Mouse (Mus musculus) kidney, adult 11 months (tissue): ENCODE measurements at regions not wholly inside any gene's neighbourhood (a gene's known extent, or its start where the extent isn't known, plus 50 kb on each side); places are given as distances from the start of the nearest gene placed in this dataset.
A peak's percentile ranks its signal among the peaks of the same experiment; 100 is the strongest.

Experiments used
- DNase-seq: peaks from one replicate; pipeline ENCODE4 v3.0.0; 2022

DNA sequence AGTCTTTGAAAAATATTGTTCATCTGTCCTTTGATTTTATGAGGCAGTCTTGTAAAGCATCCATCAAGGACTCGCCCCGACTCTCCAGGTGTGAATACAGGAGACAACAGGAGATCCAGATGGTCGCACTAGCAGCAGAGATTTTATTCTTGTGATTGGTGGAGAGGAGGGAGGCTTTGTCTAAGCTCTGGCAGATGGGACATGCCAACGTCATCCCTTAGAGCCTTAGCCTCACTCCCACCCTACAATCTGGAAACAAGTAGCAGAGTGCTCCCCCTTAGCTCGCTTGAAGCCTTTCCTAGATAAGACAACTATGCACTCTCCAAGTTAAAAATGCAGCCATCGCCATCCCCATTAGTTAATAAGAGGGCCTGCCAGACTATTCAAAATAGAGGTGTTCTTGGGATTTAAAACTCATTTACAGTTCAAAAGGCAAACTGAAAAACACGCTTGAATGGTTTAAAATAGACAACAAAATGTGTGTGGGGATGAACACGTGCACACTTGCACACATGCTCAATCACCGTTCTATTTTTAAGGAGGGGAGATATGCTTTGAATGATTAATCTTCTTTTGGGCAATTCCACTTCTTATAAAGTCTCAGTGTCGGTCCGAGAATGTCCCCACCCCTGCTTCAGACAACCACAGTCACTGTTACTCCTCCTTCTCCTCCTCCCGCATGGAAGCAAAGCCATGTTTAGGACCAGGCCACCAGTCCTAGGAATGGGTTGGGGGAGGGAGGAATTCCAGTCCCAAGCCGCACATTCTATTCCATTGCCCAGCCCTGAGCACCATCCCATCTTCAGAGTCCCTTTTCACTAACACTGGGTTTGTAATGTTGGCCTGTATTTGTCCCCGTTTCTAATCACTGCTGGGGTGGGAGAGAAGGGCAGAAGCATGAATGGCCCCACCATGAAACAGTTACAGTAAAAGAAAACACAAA lies 61.5 kb upstream of the Egln3 start:
- DNase-seq = no peak

DNA sequence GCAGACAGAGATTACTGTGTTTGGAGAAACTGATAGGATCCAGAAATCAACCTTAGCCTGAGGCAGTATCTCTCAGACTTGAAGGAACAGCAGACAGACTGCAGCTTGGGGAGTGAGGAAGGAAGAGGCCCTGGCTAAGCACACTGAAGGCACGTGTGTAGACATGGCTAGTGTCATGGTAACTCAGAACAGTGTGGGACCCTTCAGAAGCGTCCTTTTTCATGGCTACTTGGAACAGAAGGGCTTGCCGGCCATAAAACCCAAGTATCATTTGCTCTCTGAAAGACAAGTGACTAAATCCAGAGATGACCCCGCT lies 60.7 kb upstream of the Egln3 start:
- DNase-seq = no peak

DNA sequence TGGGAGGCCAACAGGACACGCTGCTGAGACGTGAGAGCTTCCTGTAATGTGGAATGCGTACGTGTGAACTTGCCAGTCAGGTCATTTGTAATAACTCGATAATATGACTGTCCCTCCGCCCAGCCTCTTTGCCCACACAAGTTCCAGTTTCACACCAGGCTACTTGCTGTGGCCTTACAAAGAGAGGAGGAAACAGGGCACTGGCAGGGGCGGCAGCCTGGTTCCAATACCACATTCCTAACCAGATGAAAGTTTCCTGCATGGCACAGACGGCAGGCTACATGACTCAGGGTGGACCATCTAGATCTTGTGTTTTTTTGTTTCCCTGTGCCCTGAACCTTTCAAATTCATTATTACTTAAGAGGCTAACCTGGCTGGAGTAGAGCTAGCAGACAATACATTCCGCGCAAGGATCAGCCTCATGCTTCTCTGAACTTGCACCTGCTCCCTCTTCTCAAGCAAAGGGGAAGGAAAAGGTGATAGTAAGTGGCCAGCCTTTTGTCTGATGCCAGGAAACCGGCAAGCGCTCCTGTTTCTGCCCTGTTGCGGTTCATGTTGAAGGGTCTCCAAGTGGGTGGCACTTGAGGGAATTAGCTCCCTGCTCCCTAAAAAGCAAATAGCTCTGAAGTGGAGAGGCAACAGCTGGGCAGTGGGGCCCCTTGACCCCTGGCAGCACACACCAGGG lies 60.2 kb upstream of the Egln3 start:
- DNase-seq = peak; percentile 40

DNA sequence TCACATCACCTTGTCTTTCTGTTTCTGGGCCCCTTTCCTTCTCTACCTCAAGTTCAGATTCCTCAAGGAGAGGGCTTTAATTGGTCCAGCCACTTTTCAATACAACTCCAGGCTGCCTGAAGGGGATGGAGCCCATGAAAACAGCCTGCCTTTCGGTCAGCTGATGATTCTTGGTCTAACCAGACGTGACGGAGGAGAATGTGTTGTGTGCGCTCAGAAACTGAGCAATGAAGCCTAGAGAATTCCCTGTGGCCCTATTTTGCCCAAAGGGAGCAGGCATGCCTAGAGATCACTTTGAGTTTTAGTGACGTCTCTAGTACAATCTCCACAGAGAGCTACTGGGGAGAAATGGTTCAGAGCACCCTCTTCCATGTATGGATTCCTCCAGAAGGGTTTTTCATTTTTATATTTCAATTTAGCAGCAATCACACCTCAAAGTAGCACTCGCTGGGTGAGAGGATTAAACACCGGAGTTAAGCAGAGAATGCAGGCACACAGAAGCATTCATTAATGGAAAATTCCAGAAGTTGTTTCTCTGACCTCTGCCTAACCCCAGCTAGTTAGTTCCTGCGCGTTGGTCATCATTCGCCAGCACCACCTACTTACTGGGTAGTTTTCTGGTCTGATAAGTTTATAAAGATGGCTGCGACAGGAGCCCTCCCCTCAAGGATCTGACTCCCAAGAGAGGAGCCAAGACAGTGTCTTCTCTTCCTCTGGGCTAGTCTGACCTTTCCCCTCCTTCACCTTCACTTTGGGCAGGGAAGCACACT lies 58.8 kb upstream of the Egln3 start:
- DNase-seq = peak; percentile 67

DNA sequence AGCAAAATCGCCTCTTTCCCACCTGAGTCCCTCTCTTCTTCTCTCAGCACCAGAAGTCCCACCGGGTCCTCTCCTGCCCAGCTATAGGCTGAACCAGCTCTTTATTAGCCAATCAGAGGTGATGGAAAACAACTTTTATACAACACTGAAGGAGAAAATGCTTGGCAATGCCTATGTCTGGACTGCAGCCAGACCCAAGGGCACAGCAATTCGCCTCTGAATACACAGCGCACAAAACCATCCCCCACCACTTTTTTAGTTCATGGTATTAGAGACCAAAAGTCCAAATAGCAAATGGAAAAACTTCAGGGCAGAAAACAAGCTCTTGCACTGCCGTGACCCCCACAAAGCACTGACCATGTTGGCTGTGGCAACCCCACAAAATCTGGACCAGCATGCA lies 57.8 kb upstream of the Egln3 start:
- peak; percentile 73 for DNase-seq

DNA sequence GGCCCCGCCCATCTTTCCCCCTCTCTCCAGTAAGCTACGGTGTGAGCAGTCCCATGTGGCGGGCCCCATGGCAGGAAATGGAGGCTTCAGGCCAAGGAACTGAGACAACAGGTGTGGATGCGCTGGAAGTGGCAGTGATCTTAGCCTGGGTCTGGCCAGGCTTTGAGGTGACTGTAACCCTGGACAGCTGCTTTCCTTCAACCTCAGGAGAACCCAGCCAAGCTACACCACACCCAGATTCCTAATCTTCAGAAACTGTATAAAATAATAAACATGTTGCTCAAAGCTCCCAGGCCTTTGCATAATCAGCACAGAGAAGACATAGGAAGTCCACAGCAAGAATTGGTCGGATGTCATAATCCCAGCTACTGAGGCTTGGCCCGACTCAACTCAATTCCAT lies 56.8 kb upstream of the Egln3 start:
- no peak for DNase-seq

DNA sequence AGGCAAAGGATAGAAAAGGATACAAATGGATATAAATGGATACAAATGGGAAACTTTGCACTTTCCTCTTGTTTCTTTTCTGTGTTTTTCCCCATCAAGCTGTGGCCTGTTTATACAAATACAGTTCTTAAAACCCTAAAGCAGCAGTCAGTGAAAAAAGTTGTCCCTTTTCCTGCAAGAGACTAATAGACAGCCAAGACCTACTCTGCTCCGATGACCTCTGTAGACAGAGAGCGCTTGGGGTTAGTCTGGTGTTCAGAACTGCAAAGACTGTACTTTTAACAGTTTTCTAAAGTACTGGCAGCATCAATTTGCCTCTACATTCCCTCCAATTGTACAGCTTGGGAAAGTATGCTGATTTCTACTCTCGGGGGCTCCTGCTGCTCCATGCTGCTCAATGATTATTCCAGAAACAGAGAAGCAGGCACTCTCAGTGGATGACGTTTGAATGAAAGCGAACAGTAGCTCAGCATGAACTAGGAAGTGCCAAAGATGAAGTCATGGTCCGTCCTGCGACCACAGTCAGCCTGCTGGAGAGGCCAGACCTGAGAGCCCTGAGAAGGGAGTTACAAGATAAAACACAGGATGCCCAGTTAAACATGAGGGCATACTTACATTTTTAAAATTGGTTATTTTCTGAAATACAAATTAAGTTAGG lies 54.2 kb upstream of the Egln3 start:
- no peak for DNase-seq

DNA sequence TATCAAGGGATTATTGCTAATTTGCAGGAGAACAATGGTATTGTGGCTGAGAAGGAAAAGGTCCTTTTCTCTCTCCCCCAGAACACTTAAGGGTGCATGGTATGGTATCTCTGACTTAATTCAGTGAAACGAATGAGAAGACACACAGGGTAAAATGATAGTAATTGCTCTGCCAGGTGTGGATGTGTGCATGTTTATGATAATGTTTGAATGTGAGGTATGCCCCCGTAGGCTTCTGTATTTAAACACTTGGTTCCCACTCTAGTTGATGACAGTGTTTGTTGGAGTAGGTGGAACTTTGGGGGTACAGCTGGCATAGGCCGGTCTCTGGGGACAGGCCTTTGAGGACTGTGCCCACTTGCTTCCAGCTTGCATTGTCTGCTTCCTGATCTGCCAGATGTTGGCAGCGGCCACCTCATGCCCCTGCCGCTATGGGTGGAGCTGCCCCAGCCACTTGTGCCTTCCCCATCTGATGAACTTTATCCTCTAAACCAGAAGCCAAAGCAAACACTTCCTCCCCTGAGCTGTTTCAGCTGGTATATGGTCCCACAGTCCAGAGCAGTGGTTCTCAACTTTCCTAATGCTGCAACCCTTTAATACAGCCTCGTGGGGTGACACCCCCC lies 53.0 kb upstream of the Egln3 start:
- no peak for DNase-seq
